Mouse (Mus musculus) thymus, postnatal 10 days (tissue): ENCODE results near the gene Gm45208.
A peak's percentile ranks its signal among the peaks of the same experiment; 100 is the strongest.
"Not testable (repeated sequence)": the region's sequence is repeated elsewhere in the genome, so short reads cannot be mapped to it uniquely, and the experiment has no call there.

Experiments
- DNase-seq, 2 experiments: peaks; one replicate each; pipeline ENCODE4 v3.0.0; 2021; ENCODE audit warnings: low spot score in 2 of 2

Gene Gm45208

DNA sequence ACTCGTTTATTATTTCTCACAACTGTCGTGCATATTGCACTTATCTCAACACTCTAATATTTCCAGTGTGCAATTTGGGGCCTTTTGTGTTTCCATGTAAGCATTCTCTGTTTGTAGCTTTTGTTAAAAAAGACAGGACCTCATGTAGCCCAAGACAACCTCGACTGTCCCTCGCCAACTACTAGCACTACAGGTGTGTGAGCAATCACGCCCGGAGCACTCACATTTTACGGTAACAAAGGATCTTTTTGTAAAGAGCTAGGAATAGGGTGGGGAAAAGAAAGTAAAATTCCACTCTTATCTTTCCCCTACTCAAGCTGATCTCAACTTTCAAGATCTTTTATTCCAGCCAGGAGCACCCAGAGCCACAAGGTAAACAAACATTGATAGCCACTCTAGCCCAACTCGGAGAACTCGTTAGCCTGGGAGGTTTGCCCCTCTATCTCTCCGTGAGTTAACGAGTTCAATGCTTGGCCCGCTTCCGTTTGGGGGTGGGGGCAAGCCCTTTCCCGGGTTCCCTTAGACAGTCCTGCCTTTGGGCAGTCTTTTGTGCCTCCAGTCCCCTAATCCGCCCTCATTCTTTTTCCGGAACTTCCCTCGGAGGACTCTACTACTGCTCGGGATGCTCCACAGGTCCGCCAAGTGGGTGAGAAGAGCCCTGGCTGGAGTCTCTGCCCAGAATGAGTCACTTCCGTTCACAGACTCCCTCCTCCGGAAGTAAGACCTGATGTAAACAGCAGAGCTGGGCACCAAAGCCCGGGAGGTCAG is at the start of gene Gm45208:
Gene Gm45208, plus strand, starts transcription at position 732 of the 768 bp plus-strand sequence.
- peak; percentile 38 to 49 for DNase-seq

- no peak for DNase-seq
Observed at GRCm38 (mm10) chrX:7672739-7673138, 49.3 kb upstream of the Gm45208 start.

- peak; percentile 33 to 34 for DNase-seq
Observed at GRCm38 (mm10) chrX:7673578-7674281, 48.3 kb upstream of the Gm45208 start.

DNA sequence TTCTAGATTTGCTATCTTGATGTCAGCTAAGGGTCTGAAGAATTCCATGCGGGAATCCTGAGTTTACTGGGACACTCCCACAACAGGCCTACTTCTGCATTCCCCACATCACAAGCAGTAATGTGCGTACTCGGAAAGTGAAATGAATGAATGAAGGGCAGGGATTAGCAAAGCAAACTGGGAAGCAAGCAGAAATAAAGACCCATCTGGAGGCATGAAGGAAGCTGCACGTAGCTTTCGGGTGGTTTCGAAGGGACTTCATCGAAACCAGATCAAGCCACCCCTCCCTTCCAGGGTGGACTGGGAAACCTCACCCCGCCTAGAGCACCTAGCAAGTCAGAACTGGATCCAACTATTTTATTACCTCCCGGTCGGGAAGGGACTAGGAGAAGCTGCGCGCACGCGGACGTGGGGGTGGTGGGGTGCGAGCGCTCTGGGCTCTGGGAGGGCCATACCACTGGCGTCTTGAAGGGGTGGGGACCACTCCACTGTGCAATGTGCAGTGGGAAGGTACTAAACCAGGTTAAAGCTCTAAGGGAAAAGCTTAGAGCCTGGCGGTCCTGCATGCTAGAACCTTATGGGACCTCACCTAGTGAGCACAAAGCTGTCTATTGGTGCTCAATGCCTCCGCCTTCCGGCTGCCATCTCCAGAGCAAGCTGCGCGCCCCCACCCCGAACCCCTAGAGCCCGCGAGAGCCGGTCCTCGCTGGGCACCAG is 47.6 kb upstream of the Gm45208 start:
- peak; percentile 23 for DNase-seq

GRCm38 (mm10) chrX:7675001-7675380 is 47.1 kb upstream of the Gm45208 start:
- DNase-seq = no peak

GRCm38 (mm10) chrX:7678986-7679385 is 43.1 kb upstream of the Gm45208 start:
- DNase-seq = no peak

- peak; percentile 74 to 89 for DNase-seq
Observed at GRCm38 (mm10) chrX:7679405-7680056, 42.5 kb upstream of the Gm45208 start.

- no peak for DNase-seq
Observed at GRCm38 (mm10) chrX:7680057-7680412, 42.0 kb upstream of the Gm45208 start.

- no peak for DNase-seq
Observed at GRCm38 (mm10) chrX:7680864-7681263, 41.2 kb upstream of the Gm45208 start, which contains the start of gene Magix. TSS of gene Magix (minus strand) at chrX:7681251.

- DNase-seq = no peak
Observed at GRCm38 (mm10) chrX:7688321-7688720, 33.7 kb upstream of the Gm45208 start.

DNA sequence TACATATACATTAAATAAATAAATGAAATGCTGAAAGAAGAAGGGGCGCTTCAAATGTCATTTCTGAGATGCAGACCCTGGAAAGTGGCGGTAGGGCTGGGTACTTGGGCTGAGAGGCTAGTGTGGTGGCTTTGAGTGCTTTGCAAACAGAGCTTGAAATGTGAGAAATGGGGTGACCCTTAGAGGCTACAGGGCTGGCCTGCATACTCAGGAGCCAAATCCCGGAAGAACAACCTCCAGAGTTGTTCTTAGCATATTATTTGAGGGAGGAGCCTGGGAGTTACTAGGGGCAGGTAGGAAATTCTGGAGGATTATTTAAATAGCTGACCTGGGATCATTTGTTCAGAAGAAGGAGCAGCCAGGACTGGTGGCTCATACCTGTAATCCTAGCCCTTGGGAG is 31.6 kb upstream of the Gm45208 start:
- no peak for DNase-seq

- DNase-seq = peak in 1 of 2 experiments; percentile 37
Observed at GRCm38 (mm10) chrX:7692862-7693261, 29.2 kb upstream of the Gm45208 start.

DNA sequence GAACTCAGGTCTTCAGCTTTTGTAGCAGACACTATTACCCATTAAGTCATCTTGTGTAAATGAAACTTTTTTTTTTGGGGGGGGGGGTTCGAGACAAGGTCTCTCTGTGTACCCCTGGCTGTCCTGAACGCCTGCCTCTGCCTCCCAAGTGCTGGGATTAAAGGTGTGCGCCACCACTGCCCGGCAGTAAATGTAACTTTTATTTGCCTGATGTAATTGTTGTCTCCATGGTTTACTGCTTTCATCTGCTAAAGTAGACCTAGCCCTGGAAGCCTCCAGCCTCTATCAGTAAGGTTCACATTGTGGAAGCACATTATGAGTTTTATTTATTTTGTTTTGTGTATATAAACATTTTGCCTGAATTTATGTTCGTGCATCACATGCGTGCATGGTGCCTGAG is 25.5 kb upstream of the Gm45208 start:
- DNase-seq = no peak

GRCm38 (mm10) chrX:7696954-7697381 is 25.1 kb upstream of the Gm45208 start, which contains the start of gene Gpkow:
TSS of gene Gpkow (plus strand) at chrX:7697131.
- peak; percentile 69 to 74 for DNase-seq

DNA sequence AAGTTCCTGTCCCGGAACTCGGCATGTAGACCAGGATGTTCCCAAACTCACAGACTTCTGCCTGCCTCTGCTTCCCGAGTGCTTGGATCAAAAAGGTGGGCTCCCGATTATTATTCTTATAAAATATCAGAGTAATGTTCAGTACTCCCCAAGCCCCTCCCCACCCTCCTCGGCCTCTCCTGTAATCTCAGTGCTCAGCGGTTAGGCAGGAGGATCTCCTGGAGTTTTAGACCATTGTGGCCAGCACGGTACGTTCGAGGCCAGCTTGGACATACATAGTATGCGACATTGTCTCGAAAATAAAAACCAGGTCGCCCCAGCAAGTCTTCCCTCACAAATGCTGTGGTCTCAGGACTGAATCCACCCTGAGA is 8.3 kb upstream of the Gm45208 start:
- not testable (repeated sequence) for DNase-seq

DNA sequence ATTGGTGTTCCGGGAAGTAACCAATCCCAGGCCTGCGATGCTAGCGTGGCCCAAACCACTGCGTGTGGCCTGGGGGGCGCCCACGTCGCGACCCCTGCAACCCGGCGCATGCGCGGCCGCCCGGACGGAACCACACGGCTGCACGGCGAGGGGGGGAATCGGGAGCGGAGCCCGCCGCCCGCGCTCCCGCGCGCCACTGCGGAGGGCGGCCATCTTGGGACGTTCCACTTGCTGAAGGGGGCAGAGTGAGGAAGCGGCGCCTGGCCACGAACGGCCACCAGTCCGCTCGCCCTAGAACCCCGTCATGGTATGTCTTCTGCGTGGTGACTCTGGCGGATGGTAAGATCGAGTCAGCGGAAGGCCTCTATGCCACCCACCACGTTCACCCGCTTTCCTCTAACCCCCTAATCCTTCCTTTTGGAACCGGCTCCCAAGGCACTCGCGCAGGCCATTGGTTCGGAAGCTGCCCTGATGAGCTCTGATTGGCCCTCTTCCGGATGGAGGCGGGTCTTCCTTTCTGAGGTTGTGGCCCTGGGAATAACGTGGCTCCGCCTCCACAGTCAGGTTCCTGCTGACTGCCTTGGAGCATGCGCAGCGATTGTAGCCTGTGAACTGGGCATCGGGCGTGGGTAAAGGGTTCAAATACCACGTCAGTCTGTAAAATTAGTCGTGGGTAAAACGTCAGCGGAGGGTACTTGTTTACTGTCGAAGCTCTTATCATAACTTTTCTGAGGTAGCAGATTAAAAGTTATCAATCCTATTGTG is 7.7 kb upstream of the Gm45208 start, which contains the start of gene Wdr45:
Gene Wdr45, plus strand, starts transcription at position 199 of the 765 bp plus-strand sequence.
- peak; percentile 85 to 90 for DNase-seq

- not testable (repeated sequence) for DNase-seq
Observed at GRCm38 (mm10) chrX:7716058-7716457, 6.0 kb upstream of the Gm45208 start.

DNA sequence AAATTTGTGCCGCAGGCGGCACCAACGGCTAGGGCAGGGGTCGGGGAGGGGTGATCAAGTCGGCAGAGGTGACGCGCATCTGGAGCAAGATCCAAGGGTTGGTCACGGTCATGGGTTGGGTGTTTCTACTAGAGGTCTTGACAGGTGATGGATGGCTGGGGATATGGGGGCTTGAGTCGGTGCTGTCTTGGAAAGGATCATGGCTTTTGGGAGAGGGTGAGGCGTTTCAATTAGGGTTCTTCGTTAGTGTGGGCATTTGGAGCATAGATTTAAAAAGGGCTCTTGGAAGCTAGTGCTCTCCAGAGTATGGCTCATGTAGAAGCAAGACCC is 202 bp downstream of the Gm45208 start:
- no peak for DNase-seq

GRCm38 (mm10) chrX:7722691-7723090 is 646 bp downstream of the Gm45208 start:
- no peak for DNase-seq

DNA sequence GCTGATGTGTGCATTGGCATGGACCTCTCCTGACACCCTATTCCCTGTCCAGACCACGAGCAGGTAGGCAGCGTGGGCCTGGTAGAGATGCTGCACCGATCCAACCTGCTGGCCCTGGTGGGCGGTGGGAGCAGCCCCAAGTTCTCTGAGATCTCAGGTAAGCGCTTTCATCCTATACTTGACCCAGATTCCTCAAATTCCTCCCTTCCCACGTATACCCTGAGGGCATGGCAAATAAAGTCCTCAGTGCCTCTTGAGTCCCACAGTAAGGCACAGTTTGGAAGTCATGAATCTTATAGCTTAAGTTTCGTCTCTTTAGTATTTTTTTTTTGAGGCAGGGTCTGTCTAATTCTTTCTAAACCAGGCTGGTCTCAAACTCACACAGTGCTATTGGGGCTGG is 2.1 kb downstream of the Gm45208 start:
- no peak for DNase-seq

DNA sequence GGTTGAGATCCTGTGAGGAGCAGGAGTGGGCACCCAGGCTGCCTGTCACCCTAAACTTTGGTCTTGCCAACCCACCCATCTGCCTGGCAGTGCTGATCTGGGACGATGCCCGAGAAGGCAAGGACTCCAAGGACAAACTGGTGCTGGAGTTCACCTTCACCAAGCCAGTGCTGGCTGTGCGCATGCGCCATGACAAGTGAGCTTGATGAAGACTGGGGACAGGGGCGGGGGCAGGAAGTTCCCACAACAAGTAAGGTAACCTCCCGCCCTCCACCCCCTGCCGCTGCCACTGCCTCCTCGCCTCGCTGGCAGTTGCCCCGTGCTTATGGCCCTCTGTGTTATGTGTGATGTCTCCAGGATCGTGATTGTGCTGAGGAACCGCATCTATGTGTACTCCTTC is 3.8 kb downstream of the Gm45208 start:
- DNase-seq = no peak
